Mouse (Mus musculus): ENCODE measurements around the gene H2afj.

GRCm38 (mm10) chr6:136837323-136837722 lies 29.3 kb downstream of the H2afj start:
- TF ChIP-seq CTCF (conservative IDR thresholded peaks at IDR 0.05; ENCODE audit: low read length) (no peak), POU5F1 (IDR thresholded peaks at IDR 0.05; ENCODE audit: borderline replicate concordance, low read length) (no peak), NANOG (IDR thresholded peaks at IDR 0.05; ENCODE audit: borderline replicate concordance, low read length) (no peak)
